Mouse (Mus musculus): Measurements from ENCODE around the gene Sh2b1.

Gene Sh2b1

GRCm38 (mm10) chr7:126453861-126454260, 21.4 kb downstream of the Sh2b1 start:
- DNase-seq = no peak

GRCm38 (mm10) chr7:126452244-126452643, 23.0 kb downstream of the Sh2b1 start:
- DNase-seq = no peak

- DNase-seq = no peak
Observed at GRCm38 (mm10) chr7:126450641-126451040, 24.6 kb downstream of the Sh2b1 start.

GRCm38 (mm10) chr7:126449991-126450390, 25.2 kb downstream of the Sh2b1 start:
- no peak for DNase-seq

- DNase-seq = no peak
Observed at GRCm38 (mm10) chr7:126448481-126448880, 26.7 kb downstream of the Sh2b1 start.

- no peak for DNase-seq
Observed at GRCm38 (mm10) chr7:126446217-126446616, 29.0 kb downstream of the Sh2b1 start.

GRCm38 (mm10) chr7:126445104-126445815, 30.0 kb downstream of the Sh2b1 start:
- no peak for DNase-seq

- DNase-seq = no peak
Observed at GRCm38 (mm10) chr7:126444536-126444935, 30.7 kb downstream of the Sh2b1 start.

- DNase-seq = no peak
Observed at GRCm38 (mm10) chr7:126443997-126444396, 31.2 kb downstream of the Sh2b1 start.

GRCm38 (mm10) chr7:126440134-126440533, 35.1 kb downstream of the Sh2b1 start:
- no peak for DNase-seq

GRCm38 (mm10) chr7:126436851-126437250, 38.4 kb downstream of the Sh2b1 start:
- peak; percentile 49 to 54 for DNase-seq

GRCm38 (mm10) chr7:126435801-126436200, 39.4 kb downstream of the Sh2b1 start:
- DNase-seq = no peak

GRCm38 (mm10) chr7:126434726-126435125, 40.5 kb downstream of the Sh2b1 start:
- DNase-seq = no peak

- no peak for DNase-seq
Observed at GRCm38 (mm10) chr7:126430167-126430566, 45.1 kb downstream of the Sh2b1 start.

GRCm38 (mm10) chr7:126429503-126429898, 45.7 kb downstream of the Sh2b1 start:
- DNase-seq = no peak

- DNase-seq = peak; percentile 92 to 96
Observed at GRCm38 (mm10) chr7:126428631-126429502, 46.4 kb downstream of the Sh2b1 start, which contains the start of gene Rabep2. Gene Rabep2, plus strand, starts transcription at chr7:126428759.

GRCm38 (mm10) chr7:126428154-126428553, 47.1 kb downstream of the Sh2b1 start:
- no peak for DNase-seq

GRCm38 (mm10) chr7:126427323-126427860, 47.8 kb downstream of the Sh2b1 start:
- no peak for DNase-seq

GRCm38 (mm10) chr7:126424161-126424560, 51.1 kb downstream of the Sh2b1 start:
- DNase-seq = no peak

- no peak for DNase-seq
Observed at GRCm38 (mm10) chr7:126421756-126422155, 53.5 kb downstream of the Sh2b1 start.

GRCm38 (mm10) chr7:126418496-126418895, 56.7 kb downstream of the Sh2b1 start:
- DNase-seq = no peak

GRCm38 (mm10) chr7:126417606-126418005, 57.6 kb downstream of the Sh2b1 start:
- DNase-seq = no peak

GRCm38 (mm10) chr7:126417045-126417444, 58.2 kb downstream of the Sh2b1 start:
- no peak for DNase-seq
